Mouse (Mus musculus): ENCODE measurements around the gene Cpa5. TPM values are rescaled to one million over a fixed set of nuclear protein-coding genes. Genes with fewer than 3 reads are reported as not detected.

The Cpa5 gene
- total and polyA plus RNA-seq, 3 experiments = not detected

- Histone ChIP-seq H3K36me3 (ENCODE audit: control insufficient read depth in 1 of 2, insufficient read depth in 2 of 2, low read length in 2 of 2) (peaks cover 0 to 29% of the 10 kb centered on the region in 2 experiments; a peak in 3 of 4 replicates), H3K27me3 (ENCODE audit: control insufficient read depth in 1 of 2, insufficient read depth in 2 of 2, low read length in 2 of 2) (no peaks in the 10 kb centered on the region), H3K79me2 (ENCODE audit: control insufficient read depth, insufficient read depth, low read length, poor library complexity) (no peaks in the 10 kb centered on the region), H3K9me3 (replicated peaks; ENCODE audit: insufficient read depth, low read length) (no peaks in the 10 kb centered on the region), H3K27ac (ENCODE audit: control insufficient read depth, low read depth, low read length) (no peak overlapping the region), H3K9ac (ENCODE audit: control insufficient read depth, low read depth, low read length, poor library complexity, severe bottlenecking) (no peak overlapping the region), H3K4me1 (ENCODE audit: control insufficient read depth in 1 of 2, insufficient read depth in 2 of 2, low read length in 2 of 2) (peaks cover 18 to 19% of the 10 kb centered on the region in 2 experiments), H3K4me3 (ENCODE audit: control insufficient read depth in 1 of 2, insufficient read depth in 1 of 2, low read depth in 2 of 2, low read length in 2 of 2) (no peak overlapping the region)
- DNase-seq (ENCODE audit: low read depth, low spot score) = no peak
- TF ChIP-seq TAL1 (IDR thresholded peaks at IDR 0.05; ENCODE audit: low read length) (no peak), MYC (IDR thresholded peaks at IDR 0.05; ENCODE audit: low read depth, low read length) (no peak), POLR2A (IDR thresholded peaks at IDR 0.05; ENCODE audit: control insufficient read depth in 1 of 2, insufficient read depth in 1 of 2, low read depth in 1 of 2, low read length in 2 of 2, poor library complexity in 1 of 2) (no peak), GATA1 (IDR thresholded peaks at IDR 0.05; ENCODE audit: low read depth, low read length) (no peak), NRF1 (IDR thresholded peaks at IDR 0.05; ENCODE audit: insufficient read depth, low read depth, low read length, poor library complexity, severe bottlenecking) (no peak), SIN3A (IDR thresholded peaks at IDR 0.05; ENCODE audit: low read length) (no peak), CTCF (IDR thresholded peaks at IDR 0.05 in 2 of 3, conservative IDR thresholded peaks at IDR 0.05 in 1 of 3; ENCODE audit: control insufficient read depth in 1 of 3, insufficient read depth in 1 of 3, low read depth in 2 of 3, low read length in 3 of 3, poor library complexity in 1 of 3, severe bottlenecking in 1 of 3) (no peak), SMC3 (IDR thresholded peaks at IDR 0.05; ENCODE audit: low read depth, low read length) (no peak), TBP (IDR thresholded peaks at IDR 0.05; ENCODE audit: low read depth, low read length) (no peak), CHD1 (IDR thresholded peaks at IDR 0.05; ENCODE audit: low read depth, low read length) (no peak), MAX (IDR thresholded peaks at IDR 0.05; ENCODE audit: low read length) (no peak), EP300 (IDR thresholded peaks at IDR 0.05; ENCODE audit: low read depth in 1 of 2, low read length in 2 of 2) (no peak), MAZ (IDR thresholded peaks at IDR 0.05; ENCODE audit: low read depth, low read length) (no peak), USF1 (IDR thresholded peaks at IDR 0.05; ENCODE audit: low read depth, low read length) (no peak)
These were observed 60.9 kb downstream of the Cpa5 start for GRCm38 (mm10) chr6:30671696-30672095.

DNA sequence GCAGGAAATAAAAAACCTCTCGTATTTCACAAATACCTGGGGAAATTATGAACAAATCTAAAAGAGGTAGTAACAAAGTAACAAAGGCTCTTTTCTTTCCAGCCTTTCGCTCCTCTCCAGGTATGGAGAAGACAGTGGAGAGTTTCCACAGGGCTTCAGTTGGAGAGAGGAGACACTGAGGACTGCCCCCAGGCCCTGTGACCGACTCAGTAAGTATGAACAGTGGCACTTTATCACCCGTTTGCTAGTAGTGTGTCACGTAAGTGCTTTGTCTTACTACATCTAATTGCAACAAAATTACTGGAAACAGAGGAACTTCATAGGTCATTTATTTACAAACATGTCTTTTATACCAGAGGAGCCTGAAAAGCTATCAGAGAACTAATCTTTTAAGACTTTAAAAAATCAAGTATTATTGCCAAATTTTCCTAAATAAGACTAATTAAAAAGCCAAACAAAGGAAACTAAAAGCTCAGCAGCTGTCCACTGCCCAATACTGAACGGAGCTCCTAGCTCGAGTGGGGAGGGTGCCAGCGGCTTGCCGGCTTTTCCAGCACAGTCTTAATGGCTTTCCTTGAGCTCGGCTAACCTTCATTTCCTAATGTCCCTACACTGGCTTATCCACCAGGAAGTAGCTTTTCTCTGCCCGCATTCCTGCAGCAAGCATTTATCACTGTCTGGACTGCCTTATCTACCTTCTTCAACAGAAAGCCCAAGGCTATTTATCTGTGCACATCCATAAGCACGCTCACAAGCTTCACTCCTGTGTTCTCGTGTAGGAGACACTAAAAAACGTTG is 63.2 kb downstream of the Cpa5 start:
- Histone ChIP-seq H3K9ac (ENCODE audit: control insufficient read depth, low read depth, low read length, poor library complexity, severe bottlenecking) (no peak overlapping the region), H3K9me3 (replicated peaks; ENCODE audit: insufficient read depth, low read length) (no peaks in the 10 kb centered on the region), H3K27me3 (ENCODE audit: control insufficient read depth in 1 of 2, insufficient read depth in 2 of 2, low read length in 2 of 2) (no peaks in the 10 kb centered on the region), H3K4me1 (ENCODE audit: control insufficient read depth in 1 of 2, insufficient read depth in 2 of 2, low read length in 2 of 2) (peaks cover 19 to 21% of the 10 kb centered on the region in 2 experiments), H3K4me3 (ENCODE audit: control insufficient read depth in 1 of 2, insufficient read depth in 1 of 2, low read depth in 2 of 2, low read length in 2 of 2) (peak overlapping the region in 1 of 2 experiments; percentile 26; a peak in 2 of 4 replicates), H3K27ac (ENCODE audit: control insufficient read depth, low read depth, low read length) (no peak overlapping the region), H3K79me2 (ENCODE audit: control insufficient read depth, insufficient read depth, low read length, poor library complexity) (no peaks in the 10 kb centered on the region), H3K36me3 (ENCODE audit: control insufficient read depth in 1 of 2, insufficient read depth in 2 of 2, low read length in 2 of 2) (peaks cover 0 to 31% of the 10 kb centered on the region in 2 experiments; a peak in 2 of 4 replicates)
- DNase-seq (ENCODE audit: low read depth, low spot score) = peak; percentile 50
- peak; percentile 85 for TF ChIP-seq GATA1 (IDR thresholded peaks at IDR 0.05; ENCODE audit: low read depth, low read length)
- no peak for TF ChIP-seq UBTF (IDR thresholded peaks at IDR 0.05; ENCODE audit: borderline replicate concordance, insufficient read depth, low read depth, low read length)
- no peak for TF ChIP-seq KAT2A (conservative IDR thresholded peaks at IDR 0.05; ENCODE audit: low read depth, low read length)
- no peak for TF ChIP-seq ZC3H11A (IDR thresholded peaks at IDR 0.05; ENCODE audit: low read depth, low read length)
- TF ChIP-seq MXI1 (IDR thresholded peaks at IDR 0.05; ENCODE audit: low read depth, low read length) = no peak
- TF ChIP-seq BHLHE40 (IDR thresholded peaks at IDR 0.05; ENCODE audit: borderline replicate concordance, low read depth, low read length) = 0 out of 2 replicates have a peak, but pooled peaks have one; percentile 9
- no peak for TF ChIP-seq MEF2A (IDR thresholded peaks at IDR 0.05; ENCODE audit: extremely low read depth, insufficient replicate concordance, low read depth, low read length, poor library complexity, severe bottlenecking)
- TF ChIP-seq USF1 (IDR thresholded peaks at IDR 0.05; ENCODE audit: low read depth, low read length) = no peak
- no peak for TF ChIP-seq MAFK (IDR thresholded peaks at IDR 0.05; ENCODE audit: borderline replicate concordance, low read depth, low read length)
- no peak for TF ChIP-seq GABPA (IDR thresholded peaks at IDR 0.05; ENCODE audit: low read depth, low read length)
- peak; percentile 47; the same call in 1 of the 2 replicates for TF ChIP-seq MYB (IDR thresholded peaks at IDR 0.05; ENCODE audit: low read depth, low read length)
- TF ChIP-seq USF2 (IDR thresholded peaks at IDR 0.05; ENCODE audit: borderline replicate concordance in 1 of 2, insufficient read depth in 1 of 2, low read depth in 1 of 2, low read length in 2 of 2) = no peak
- TF ChIP-seq ETS1 (IDR thresholded peaks at IDR 0.05; ENCODE audit: low read depth, low read length) = peak; percentile 41
- peak; percentile 70 for TF ChIP-seq TCF12 (IDR thresholded peaks at IDR 0.05; ENCODE audit: low read depth, low read length)
- TF ChIP-seq CHD2 (IDR thresholded peaks at IDR 0.05; ENCODE audit: low read length) = no peak
- TF ChIP-seq POLR2A (IDR thresholded peaks at IDR 0.05; ENCODE audit: control insufficient read depth in 1 of 2, insufficient read depth in 1 of 2, low read depth in 1 of 2, low read length in 2 of 2, poor library complexity in 1 of 2) = no peak
- TF ChIP-seq JUND (IDR thresholded peaks at IDR 0.05; ENCODE audit: low read depth, low read length) = no peak
- TF ChIP-seq SMC3 (IDR thresholded peaks at IDR 0.05; ENCODE audit: low read depth, low read length) = no peak
- TF ChIP-seq ELF1 (IDR thresholded peaks at IDR 0.05; ENCODE audit: low read depth, low read length) = 0 out of 2 replicates have a peak, but pooled peaks have one; percentile 43
- TF ChIP-seq MYC (IDR thresholded peaks at IDR 0.05; ENCODE audit: low read depth, low read length) = no peak
